In genomic region chr2:32981281-32981680, GRCm38 (mm10) we compare ENCODE assay signal across 8 mouse cellular contexts. TPM values are rescaled to one million over a fixed set of nuclear protein-coding genes. Genes with fewer than 3 reads are reported as not detected.
DNase-seq lines count a peak whose midpoint lies in the region; ATAC-seq and TF ChIP-seq lines count a peak whose summit lies in the region.

No protein-coding gene starts in this region.

- peak overlapping the region; percentile 92 for H3K4me3 ChIP-seq in kidney, adult 2 months (ENCODE audit: insufficient read depth, low read depth, low read length)
- H3K4me3 ChIP-seq in embryonic facial prominence, embryonic 11.5 days (ENCODE audit: low read depth, low read length): peak overlapping the region; percentile 73
- H3K4me3 ChIP-seq in intestine, embryonic 14.5 days (ENCODE audit: low read depth, low read length): peak overlapping the region; percentile 77

- DNase-seq in kidney, adult 2 months: no peak
- no peak for DNase-seq in kidney, adult 8-10 months
- peak; percentile 50 for DNase-seq in MN1 (ENCODE audit: low spot score)
- DNase-seq in embryonic facial prominence, embryonic 11.5 days (ENCODE audit: low spot score): no peak
- no peak for DNase-seq in intestine, embryonic 14.5 days (ENCODE audit: low spot score)
- no peak for DNase-seq in frontal cortex, postnatal 25 days (ENCODE audit: low spot score in 2 of 2)
- DNase-seq in thymus, adult 18-20 months: no peak

- no peak for TF ChIP-seq CTCF in kidney, adult 2 months (conservative IDR thresholded peaks at IDR 0.05; ENCODE audit: insufficient read depth, insufficient read length, low read depth, low read length)

- H3K27ac ChIP-seq in kidney, adult 2 months (ENCODE audit: insufficient read depth, low read depth, low read length): no peak overlapping the region
- no peak overlapping the region for H3K27ac ChIP-seq in embryonic facial prominence, embryonic 11.5 days (replicated peaks; ENCODE audit: low read depth, low read length)
- 0 out of 2 replicates have a peak overlapping the region, but pooled peaks have one; percentile 38 for H3K27ac ChIP-seq in intestine, embryonic 14.5 days (ENCODE audit: low read depth)

- no peaks in the 10 kb centered on the region for H3K9me3 ChIP-seq in embryonic facial prominence, embryonic 11.5 days (replicated peaks; ENCODE audit: control insufficient read depth, low read length)
- no peaks in the 10 kb centered on the region for H3K9me3 ChIP-seq in intestine, embryonic 14.5 days (ENCODE audit: control insufficient read depth, low read length)

- H3K4me2 ChIP-seq in embryonic facial prominence, embryonic 11.5 days (ENCODE audit: low read depth, low read length): peak overlapping the region; percentile 99
- H3K4me2 ChIP-seq in intestine, embryonic 14.5 days (ENCODE audit: low read length): peak overlapping the region; percentile 99

- 2% methylated on average over 23 of the region's 23 CpGs for WGBS in kidney, adult 2 months
- WGBS in embryonic facial prominence, embryonic 11.5 days: under 1% methylated on average over 21 of the region's 23 CpGs
- under 1% methylated on average over 23 of the region's 23 CpGs for WGBS in intestine, embryonic 14.5 days

- H3K27me3 ChIP-seq in kidney, adult 2 months (replicated peaks; ENCODE audit: control insufficient read depth, insufficient read depth, low read length): no peaks in the 10 kb centered on the region
- no peaks in the 10 kb centered on the region for H3K27me3 ChIP-seq in embryonic facial prominence, embryonic 11.5 days (ENCODE audit: control insufficient read depth, insufficient read depth, low read length)
- no peaks in the 10 kb centered on the region for H3K27me3 ChIP-seq in intestine, embryonic 14.5 days (replicated peaks; ENCODE audit: control insufficient read depth, insufficient read depth, low read length)

- no peaks in the 10 kb centered on the region for H3K36me3 ChIP-seq in kidney, adult 2 months (ENCODE audit: control insufficient read depth, insufficient read depth, low read length)
- no peaks in the 10 kb centered on the region for H3K36me3 ChIP-seq in embryonic facial prominence, embryonic 11.5 days (replicated peaks; ENCODE audit: control insufficient read depth, insufficient read depth, low read depth, low read length)
- H3K36me3 ChIP-seq in intestine, embryonic 14.5 days (ENCODE audit: control insufficient read depth, insufficient read depth, low read length): 0 out of 2 replicates have a peak, but pooled peaks cover 3% of the 10 kb centered on the region

- TF ChIP-seq POLR2A in kidney, adult 2 months (IDR thresholded peaks at IDR 0.05; ENCODE audit: low read depth, low read length): no peak

- H3K9ac ChIP-seq in embryonic facial prominence, embryonic 11.5 days (replicated peaks; ENCODE audit: low read length): peak overlapping the region; percentile 80
- peak overlapping the region; percentile 78 for H3K9ac ChIP-seq in intestine, embryonic 14.5 days (ENCODE audit: low read length)

- ATAC-seq in embryonic facial prominence, embryonic 11.5 days (replicated peaks; ENCODE audit: insufficient number of reproducible peaks, low FRiP score, low TSS enrichment, low read depth): peak; percentile 25
- ATAC-seq in intestine, embryonic 14.5 days (replicated peaks; ENCODE audit: low FRiP score, low TSS enrichment, low read depth): peak; percentile 45; the same call in 1 of the 2 replicates
- ATAC-seq in megakaryocyte progenitor cell, adult 5-6 weeks (replicated peaks; ENCODE audit: poor library complexity): peak; percentile 25

- H3K4me1 ChIP-seq in kidney, adult 2 months (ENCODE audit: control insufficient read depth, insufficient read depth, low read length): peaks cover 12% of the 10 kb centered on the region
- peaks cover 2% of the 10 kb centered on the region; the same call in 1 of the 2 replicates for H3K4me1 ChIP-seq in embryonic facial prominence, embryonic 11.5 days (ENCODE audit: control insufficient read depth, insufficient read depth, low read length)
- peaks cover 6% of the 10 kb centered on the region for H3K4me1 ChIP-seq in intestine, embryonic 14.5 days (replicated peaks; ENCODE audit: control insufficient read depth, insufficient read depth, low read length)

RNA-seq across cellular contexts. Expression of gene Slc2a8, which starts 0.6 kb away (rescaled TPM):
- 51.1 and 51.9 TPM in 2 replicates for polyA plus RNA-seq in kidney, adult 2 months (2012; rRNA removed)
- 10.1 and 10.8 TPM in 2 replicates for polyA plus RNA-seq in embryonic facial prominence, embryonic 11.5 days (2014; fragmentation: Nextera tagmentation; extraction: Ambion mirVana)
- polyA plus RNA-seq in intestine, embryonic 14.5 days (2014; fragmentation: Nextera tagmentation; extraction: Ambion mirVana): 10.3 and 13.6 TPM in 2 replicates
- 2.6 and 2.9 TPM in 2 replicates for total RNA-seq in megakaryocyte progenitor cell, adult 5-6 weeks (2015)
- total RNA-seq in megakaryocyte progenitor cell, adult 5-6 weeks (2017): 2.2 and 3.5 TPM in 2 replicates

RNA-seq across cellular contexts. Expression of gene Lrsam1, which starts 19.9 kb away (rescaled TPM):
- polyA plus RNA-seq in kidney, adult 2 months (2012; rRNA removed): 12.0 and 15.5 TPM in 2 replicates
- 5.2 and 6.5 TPM in 2 replicates for polyA plus RNA-seq in embryonic facial prominence, embryonic 11.5 days (2014; fragmentation: Nextera tagmentation; extraction: Ambion mirVana)
- polyA plus RNA-seq in intestine, embryonic 14.5 days (2014; fragmentation: Nextera tagmentation; extraction: Ambion mirVana): 7.0 and 7.9 TPM in 2 replicates
- 2.9 and 3.0 TPM in 2 replicates for total RNA-seq in megakaryocyte progenitor cell, adult 5-6 weeks (2015)
- total RNA-seq in megakaryocyte progenitor cell, adult 5-6 weeks (2017): 3.5 and 3.7 TPM in 2 replicates

RNA-seq across cellular contexts. Expression of gene Rpl12, which starts 19.9 kb away (rescaled TPM):
- 166 and 270 TPM in 2 replicates for polyA plus RNA-seq in kidney, adult 2 months (2012; rRNA removed)
- polyA plus RNA-seq in embryonic facial prominence, embryonic 11.5 days (2014; fragmentation: Nextera tagmentation; extraction: Ambion mirVana): 162 and 191 TPM in 2 replicates
- polyA plus RNA-seq in intestine, embryonic 14.5 days (2014; fragmentation: Nextera tagmentation; extraction: Ambion mirVana): 259 and 272 TPM in 2 replicates
- total RNA-seq in megakaryocyte progenitor cell, adult 5-6 weeks (2015): 2,719 and 2,750 TPM in 2 replicates
- total RNA-seq in megakaryocyte progenitor cell, adult 5-6 weeks (2017): 2,545 and 2,724 TPM in 2 replicates
